Mouse (Mus musculus): ENCODE data around the gene F13a1. TPM values are rescaled to one million over a fixed set of nuclear protein-coding genes. Genes with fewer than 3 reads are reported as not detected.

F13a1 gene
- polyA plus RNA-seq, 1 experiment from 2014 or later: 10.6 TPM

DNA sequence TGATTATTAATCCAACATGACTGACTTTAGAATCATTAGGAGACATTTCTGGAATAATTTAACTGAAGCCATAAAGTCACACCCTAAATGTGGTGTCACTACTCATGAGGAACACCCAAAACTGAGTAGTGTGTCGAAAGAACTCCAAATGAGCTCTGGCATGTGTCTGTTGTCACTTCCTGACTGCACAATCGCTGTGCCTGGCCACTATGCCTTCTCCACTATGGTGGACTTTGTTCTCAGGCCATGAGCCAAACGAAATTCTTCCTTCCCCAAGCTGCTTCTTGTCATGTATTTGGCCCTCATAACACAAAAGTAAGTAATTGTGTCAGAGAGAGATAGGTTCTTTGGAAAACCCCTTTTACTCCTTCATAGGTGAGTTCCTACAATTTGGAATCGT lies 61.7 kb downstream of the F13a1 start:
- H3K4me1 ChIP-seq (ENCODE audit: control insufficient read depth, insufficient read depth, low read length): no peaks in the 10 kb centered on the region
- H3K27ac ChIP-seq (replicated peaks; ENCODE audit: low read depth, low read length): no peak overlapping the region
- 86% methylated on average over 4 of the region's 4 CpGs for WGBS
- no peaks in the 10 kb centered on the region for H3K9me3 ChIP-seq (ENCODE audit: control insufficient read depth, low read length)
- DNase-seq (no peak), ATAC-seq (ENCODE audit: low FRiP score, low TSS enrichment) (no peak)
- no peak overlapping the region for H3K4me3 ChIP-seq (replicated peaks; ENCODE audit: low read depth, low read length)
- no peak overlapping the region for H3K9ac ChIP-seq (replicated peaks; ENCODE audit: low read length)
- no peaks in the 10 kb centered on the region for H3K27me3 ChIP-seq (ENCODE audit: control insufficient read depth, insufficient read depth, low read length)
- no peak overlapping the region for H3K4me2 ChIP-seq (ENCODE audit: low read length)
- H3K36me3 ChIP-seq (ENCODE audit: control insufficient read depth, insufficient read depth, low read length): no peaks in the 10 kb centered on the region

DNA sequence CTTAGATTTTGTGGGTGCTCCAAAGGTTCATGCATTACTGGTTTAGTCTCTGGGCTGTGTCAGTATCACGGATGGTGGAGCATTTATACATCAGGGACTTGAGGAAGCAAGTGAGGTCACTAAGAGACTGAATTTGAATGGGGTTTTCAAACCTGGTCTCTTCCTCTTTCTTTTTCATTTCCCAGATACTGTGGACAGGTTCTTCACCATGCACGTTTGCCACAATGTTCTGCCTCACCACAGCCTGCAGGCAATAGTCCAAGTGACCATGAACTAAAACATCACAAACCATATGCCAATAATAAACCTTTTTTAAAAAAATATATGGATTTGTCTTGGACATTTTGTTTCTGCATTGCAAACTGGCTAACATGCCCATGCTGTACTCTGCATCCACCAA lies 77.0 kb downstream of the F13a1 start:
- Histone ChIP-seq H3K9ac (replicated peaks; ENCODE audit: low read length) (no peak overlapping the region), H3K9me3 (ENCODE audit: control insufficient read depth, low read length) (no peaks in the 10 kb centered on the region), H3K27ac (replicated peaks; ENCODE audit: low read depth, low read length) (no peak overlapping the region), H3K4me1 (ENCODE audit: control insufficient read depth, insufficient read depth, low read length) (no peaks in the 10 kb centered on the region), H3K4me3 (replicated peaks; ENCODE audit: low read depth, low read length) (no peak overlapping the region), H3K36me3 (ENCODE audit: control insufficient read depth, insufficient read depth, low read length) (no peaks in the 10 kb centered on the region), H3K27me3 (ENCODE audit: control insufficient read depth, insufficient read depth, low read length) (no peaks in the 10 kb centered on the region), H3K4me2 (ENCODE audit: low read length) (no peak overlapping the region)
- WGBS: 88% methylated on average over 2 of the region's 2 CpGs
- DNase-seq (no peak), ATAC-seq (ENCODE audit: low FRiP score, low TSS enrichment) (no peak)

DNA sequence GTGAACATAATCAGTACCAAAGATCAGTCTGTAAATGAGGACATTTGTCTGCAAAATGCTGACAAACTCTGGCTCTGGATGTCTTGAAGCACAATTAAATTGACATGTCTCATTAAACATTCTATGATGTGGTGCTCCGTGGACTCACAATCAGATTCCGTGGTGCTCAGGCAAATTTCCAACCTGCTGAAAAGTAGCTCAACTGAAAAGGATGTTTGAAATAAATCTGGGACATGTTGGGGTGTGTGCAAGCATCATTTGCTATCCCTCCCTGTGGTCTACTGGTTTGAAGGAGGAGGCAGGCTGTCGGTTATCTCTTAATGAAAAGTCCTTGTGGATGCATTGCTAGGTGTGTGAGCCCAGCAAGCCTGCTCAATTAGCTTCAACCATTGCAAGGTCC lies 77.8 kb downstream of the F13a1 start:
- Histone ChIP-seq H3K4me1 (ENCODE audit: control insufficient read depth, insufficient read depth, low read length) (no peaks in the 10 kb centered on the region), H3K4me3 (replicated peaks; ENCODE audit: low read depth, low read length) (no peak overlapping the region), H3K4me2 (ENCODE audit: low read length) (no peak overlapping the region), H3K27ac (replicated peaks; ENCODE audit: low read depth, low read length) (no peak overlapping the region), H3K9ac (replicated peaks; ENCODE audit: low read length) (no peak overlapping the region), H3K9me3 (ENCODE audit: control insufficient read depth, low read length) (no peaks in the 10 kb centered on the region), H3K27me3 (ENCODE audit: control insufficient read depth, insufficient read depth, low read length) (no peaks in the 10 kb centered on the region), H3K36me3 (ENCODE audit: control insufficient read depth, insufficient read depth, low read length) (no peaks in the 10 kb centered on the region)
- WGBS: 84% methylated on average over 3 of the region's 3 CpGs
- ATAC-seq (ENCODE audit: low FRiP score, low TSS enrichment) (no peak), DNase-seq (no peak)

- H3K36me3 ChIP-seq (ENCODE audit: control insufficient read depth, insufficient read depth, low read length): no peaks in the 10 kb centered on the region
- no peak overlapping the region for H3K9ac ChIP-seq (replicated peaks; ENCODE audit: low read length)
- H3K4me3 ChIP-seq (replicated peaks; ENCODE audit: low read depth, low read length): no peak overlapping the region
- no peak for DNase-seq
- H3K4me1 ChIP-seq (ENCODE audit: control insufficient read depth, insufficient read depth, low read length): no peaks in the 10 kb centered on the region
- no peaks in the 10 kb centered on the region for H3K27me3 ChIP-seq (ENCODE audit: control insufficient read depth, insufficient read depth, low read length)
- no peak overlapping the region for H3K27ac ChIP-seq (replicated peaks; ENCODE audit: low read depth, low read length)
- no peaks in the 10 kb centered on the region for H3K9me3 ChIP-seq (ENCODE audit: control insufficient read depth, low read length)
- ATAC-seq (ENCODE audit: low FRiP score, low TSS enrichment): no peak
- H3K4me2 ChIP-seq (ENCODE audit: low read length): no peak overlapping the region
Measured at GRCm38 (mm10) chr13:36962926-36963325, 87.1 kb downstream of the F13a1 start.

GRCm38 (mm10) chr13:36958996-36959395 lies 91.0 kb downstream of the F13a1 start:
- DNase-seq (no peak), ATAC-seq (ENCODE audit: low FRiP score, low TSS enrichment) (no peak)
- Histone ChIP-seq H3K9me3 (ENCODE audit: control insufficient read depth, low read length) (no peaks in the 10 kb centered on the region), H3K27ac (replicated peaks; ENCODE audit: low read depth, low read length) (no peak overlapping the region), H3K36me3 (ENCODE audit: control insufficient read depth, insufficient read depth, low read length) (no peaks in the 10 kb centered on the region), H3K4me3 (replicated peaks; ENCODE audit: low read depth, low read length) (no peak overlapping the region), H3K4me2 (ENCODE audit: low read length) (no peak overlapping the region), H3K4me1 (ENCODE audit: control insufficient read depth, insufficient read depth, low read length) (no peaks in the 10 kb centered on the region), H3K27me3 (ENCODE audit: control insufficient read depth, insufficient read depth, low read length) (no peaks in the 10 kb centered on the region), H3K9ac (replicated peaks; ENCODE audit: low read length) (no peak overlapping the region)
- WGBS: 65% methylated on average over 3 of the region's 3 CpGs

GRCm38 (mm10) chr13:36954937-36955336 lies 95.1 kb downstream of the F13a1 start:
- H3K4me2 ChIP-seq (ENCODE audit: low read length): no peak overlapping the region
- no peaks in the 10 kb centered on the region for H3K4me1 ChIP-seq (ENCODE audit: control insufficient read depth, insufficient read depth, low read length)
- no peak for DNase-seq
- no peaks in the 10 kb centered on the region for H3K36me3 ChIP-seq (ENCODE audit: control insufficient read depth, insufficient read depth, low read length)
- H3K9ac ChIP-seq (replicated peaks; ENCODE audit: low read length): no peak overlapping the region
- WGBS: 85% methylated on average over 3 of the region's 3 CpGs
- H3K4me3 ChIP-seq (replicated peaks; ENCODE audit: low read depth, low read length): no peak overlapping the region
- ATAC-seq (ENCODE audit: low FRiP score, low TSS enrichment): no peak
- no peaks in the 10 kb centered on the region for H3K27me3 ChIP-seq (ENCODE audit: control insufficient read depth, insufficient read depth, low read length)
- no peaks in the 10 kb centered on the region for H3K9me3 ChIP-seq (ENCODE audit: control insufficient read depth, low read length)
- H3K27ac ChIP-seq (replicated peaks; ENCODE audit: low read depth, low read length): no peak overlapping the region

DNA sequence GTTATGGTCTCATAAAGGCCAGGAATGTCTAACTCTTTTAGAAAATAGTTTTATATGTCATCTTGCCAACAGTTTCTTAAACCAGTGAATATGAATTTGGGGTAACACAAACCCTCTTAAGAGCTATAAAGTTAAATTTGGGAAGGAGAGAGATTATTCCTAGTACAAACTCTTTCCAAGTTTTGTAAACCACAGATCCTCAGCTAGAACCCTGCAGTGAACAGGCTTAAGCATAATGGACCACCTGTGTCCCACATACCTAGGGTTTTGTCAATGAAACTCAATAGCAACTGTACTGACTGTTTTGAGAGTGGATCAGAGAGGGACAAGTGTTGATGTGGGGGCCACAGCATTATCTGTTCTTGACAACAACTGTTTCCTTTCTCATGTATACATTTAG lies 96.4 kb downstream of the F13a1 start:
- DNase-seq (no peak), ATAC-seq (ENCODE audit: low FRiP score, low TSS enrichment) (no peak)
- Histone ChIP-seq H3K9ac (replicated peaks; ENCODE audit: low read length) (no peak overlapping the region), H3K4me3 (replicated peaks; ENCODE audit: low read depth, low read length) (no peak overlapping the region), H3K27me3 (ENCODE audit: control insufficient read depth, insufficient read depth, low read length) (no peaks in the 10 kb centered on the region), H3K4me1 (ENCODE audit: control insufficient read depth, insufficient read depth, low read length) (no peaks in the 10 kb centered on the region), H3K27ac (replicated peaks; ENCODE audit: low read depth, low read length) (no peak overlapping the region), H3K4me2 (ENCODE audit: low read length) (no peak overlapping the region), H3K9me3 (ENCODE audit: control insufficient read depth, low read length) (no peaks in the 10 kb centered on the region), H3K36me3 (ENCODE audit: control insufficient read depth, insufficient read depth, low read length) (no peaks in the 10 kb centered on the region)

DNA sequence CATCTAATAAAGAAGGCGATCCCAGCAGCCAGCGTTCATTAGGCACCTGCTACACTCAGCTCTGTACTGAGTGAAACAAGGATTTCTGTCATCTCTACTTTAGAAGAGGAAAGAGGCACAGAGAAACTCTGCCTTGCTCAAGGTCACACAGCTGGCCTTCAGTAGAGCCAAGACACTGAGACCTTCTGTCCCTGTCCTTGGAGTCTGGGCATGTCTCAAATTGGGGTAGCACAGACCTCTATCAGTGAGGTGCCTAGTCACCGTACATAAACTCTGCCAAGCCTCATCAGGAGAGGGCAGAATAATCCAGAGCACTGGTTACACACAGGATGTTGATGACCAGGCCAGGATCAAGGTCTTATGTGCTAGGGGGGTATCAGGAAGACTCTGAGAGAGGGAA lies 108.2 kb downstream of the F13a1 start:
- Histone ChIP-seq H3K4me2 (ENCODE audit: low read length) (no peak overlapping the region), H3K36me3 (ENCODE audit: control insufficient read depth, insufficient read depth, low read length) (no peaks in the 10 kb centered on the region), H3K9me3 (ENCODE audit: control insufficient read depth, low read length) (no peaks in the 10 kb centered on the region), H3K4me3 (replicated peaks; ENCODE audit: low read depth, low read length) (no peak overlapping the region), H3K9ac (replicated peaks; ENCODE audit: low read length) (no peak overlapping the region), H3K27me3 (ENCODE audit: control insufficient read depth, insufficient read depth, low read length) (no peaks in the 10 kb centered on the region), H3K27ac (replicated peaks; ENCODE audit: low read depth, low read length) (no peak overlapping the region), H3K4me1 (ENCODE audit: control insufficient read depth, insufficient read depth, low read length) (no peaks in the 10 kb centered on the region)
- DNase-seq (peak; percentile 15), ATAC-seq (ENCODE audit: low FRiP score, low TSS enrichment) (no peak)
- 71% methylated on average over 3 of the region's 3 CpGs for WGBS

DNA sequence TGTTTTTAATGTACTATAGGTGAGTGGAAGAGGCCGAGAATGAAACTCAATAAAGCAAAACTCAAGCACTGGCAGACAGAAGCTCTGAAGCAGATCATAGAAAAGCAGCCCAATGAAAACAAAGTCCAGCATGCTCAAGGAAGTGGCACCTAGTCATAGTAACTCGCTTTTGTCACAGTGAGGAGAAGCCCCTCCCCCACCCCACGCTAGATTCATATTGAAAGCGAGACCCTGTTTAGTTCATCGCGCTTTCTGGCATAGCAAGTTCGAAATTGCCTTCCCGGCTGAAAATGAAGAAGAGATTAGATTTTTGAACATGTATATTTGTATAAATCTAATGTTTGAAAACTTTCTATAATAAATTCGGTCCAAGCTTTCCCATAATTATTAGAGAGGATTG lies 118.0 kb downstream of the F13a1 start:
- WGBS: 90% methylated on average over 9 of the region's 9 CpGs
- no peaks in the 10 kb centered on the region for H3K9me3 ChIP-seq (ENCODE audit: control insufficient read depth, low read length)
- DNase-seq: no peak

More for the DNA sequence above, 118.0 kb downstream of the F13a1 start:
- no peak for ATAC-seq (ENCODE audit: low FRiP score, low TSS enrichment)
- H3K9ac ChIP-seq (replicated peaks; ENCODE audit: low read length): no peak overlapping the region
- H3K4me1 ChIP-seq (ENCODE audit: control insufficient read depth, insufficient read depth, low read length): no peaks in the 10 kb centered on the region
- no peak overlapping the region for H3K4me2 ChIP-seq (ENCODE audit: low read length)
- H3K36me3 ChIP-seq (ENCODE audit: control insufficient read depth, insufficient read depth, low read length): no peaks in the 10 kb centered on the region
- no peaks in the 10 kb centered on the region for H3K27me3 ChIP-seq (ENCODE audit: control insufficient read depth, insufficient read depth, low read length)
- no peak overlapping the region for H3K4me3 ChIP-seq (replicated peaks; ENCODE audit: low read depth, low read length)
- H3K27ac ChIP-seq (replicated peaks; ENCODE audit: low read depth, low read length): no peak overlapping the region
